Comparison of ENCODE assay signal across 8 mouse cellular contexts in the genomic region with DNA sequence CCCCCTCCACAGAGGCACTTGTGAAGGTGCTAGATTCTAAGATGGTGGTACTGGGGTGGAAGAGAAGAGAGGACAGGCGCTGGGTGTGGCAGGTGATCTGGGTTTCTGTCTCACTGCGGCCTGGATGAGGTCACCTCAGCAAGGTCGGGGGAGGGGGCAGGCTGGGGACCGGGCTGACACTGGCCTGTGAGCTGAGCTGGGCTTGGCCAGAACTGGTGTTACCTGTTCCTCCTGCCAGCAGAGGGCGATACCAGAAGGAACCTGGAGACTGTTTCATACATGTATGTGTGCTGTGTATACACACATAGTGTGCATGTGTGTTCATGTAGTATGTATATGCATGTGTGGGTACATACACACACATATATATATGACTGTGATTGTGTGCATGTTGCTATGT. TPM values are rescaled to one million over a fixed set of nuclear protein-coding genes. Genes with fewer than 3 reads are reported as not detected.
DNase-seq lines count a peak whose midpoint lies in the region; ATAC-seq and TF ChIP-seq lines count a peak whose summit lies in the region.

No protein-coding gene starts in this region.

- no peak for TF ChIP-seq EP300 in liver, embryonic 14.5 days (IDR thresholded peaks at IDR 0.05; ENCODE audit: low read depth)

- TF ChIP-seq POLR2A in testis, adult 2 months (IDR thresholded peaks at IDR 0.05; ENCODE audit: control insufficient read depth, low read depth, low read length): no peak

- H3K4me3 ChIP-seq in testis, adult 2 months (ENCODE audit: control insufficient read depth, low read depth, low read length): no peak overlapping the region
- no peak overlapping the region for H3K4me3 ChIP-seq in forebrain, embryonic 14.5 days (ENCODE audit: low read depth, low read length)
- H3K4me3 ChIP-seq in liver, embryonic 14.5 days (ENCODE audit: insufficient read depth in 1 of 2, low read depth in 2 of 2, low read length in 2 of 2): no peak overlapping the region

- WGBS in forebrain, embryonic 14.5 days: 36% methylated on average over 5 of the region's 5 CpGs
- WGBS in liver, embryonic 14.5 days (ENCODE audit: insufficient replicate concordance): 34% methylated on average over 5 of the region's 5 CpGs

- no peak overlapping the region for H3K27ac ChIP-seq in testis, adult 2 months (ENCODE audit: control insufficient read depth, insufficient read depth, low read depth, low read length)
- no peak overlapping the region for H3K27ac ChIP-seq in forebrain, embryonic 14.5 days (ENCODE audit: low read depth, low read length)
- H3K27ac ChIP-seq in liver, embryonic 14.5 days: no peak overlapping the region

- H3K36me3 ChIP-seq in testis, adult 2 months (ENCODE audit: control insufficient read depth, insufficient read depth, low read length): no peaks in the 10 kb centered on the region
- no peaks in the 10 kb centered on the region for H3K36me3 ChIP-seq in forebrain, embryonic 14.5 days (ENCODE audit: control insufficient read depth, insufficient read depth, low read length)
- no peaks in the 10 kb centered on the region for H3K36me3 ChIP-seq in liver, embryonic 14.5 days (replicated peaks; ENCODE audit: control insufficient read depth, insufficient read depth, low read depth)

- peak; percentile 49 for DNase-seq in cerebellum, adult 11-12 months
- no peak for DNase-seq in cerebellum, adult 8-10 months
- DNase-seq in testis, postnatal 14 days (ENCODE audit: low spot score): no peak
- peak; percentile 45 for DNase-seq in forebrain, embryonic 14.5 days (ENCODE audit: low spot score)
- peak in 1 of 3 experiments; percentile 12 for DNase-seq in liver, embryonic 14.5 days (ENCODE audit: low read depth in 3 of 3, low spot score in 3 of 3)
- DNase-seq in retina, postnatal 1 day: peak; percentile 82
- DNase-seq in urinary bladder, postnatal 10 days (ENCODE audit: low spot score): no peak

- ATAC-seq in forebrain, embryonic 14.5 days: no peak
- ATAC-seq in liver, embryonic 14.5 days (ENCODE audit: insufficient read depth): peak; percentile 7; the same call in 1 of the 2 replicates

- peak; percentile 54; the same call in 1 of the 2 replicates for TF ChIP-seq CTCF in testis, adult 2 months (IDR thresholded peaks at IDR 0.05; ENCODE audit: control insufficient read depth, insufficient read depth, insufficient replicate concordance, low read depth, low read length)
- peak; percentile 74 for TF ChIP-seq CTCF in liver, embryonic 14.5 days (IDR thresholded peaks at IDR 0.05; ENCODE audit: low read depth)

- H3K27me3 ChIP-seq in testis, adult 2 months (ENCODE audit: control insufficient read depth, insufficient read depth, low read length): no peaks in the 10 kb centered on the region
- no peaks in the 10 kb centered on the region for H3K27me3 ChIP-seq in forebrain, embryonic 14.5 days (replicated peaks; ENCODE audit: control insufficient read depth, insufficient read depth, low read length)
- no peaks in the 10 kb centered on the region for H3K27me3 ChIP-seq in liver, embryonic 14.5 days (ENCODE audit: control insufficient read depth, insufficient read depth, low read length)

- H3K4me2 ChIP-seq in forebrain, embryonic 14.5 days (ENCODE audit: low read length): no peak overlapping the region
- H3K4me2 ChIP-seq in liver, embryonic 14.5 days (ENCODE audit: low read depth): no peak overlapping the region

- H3K9me3 ChIP-seq in forebrain, embryonic 14.5 days (replicated peaks; ENCODE audit: control insufficient read depth, low read length): no peaks in the 10 kb centered on the region
- no peaks in the 10 kb centered on the region for H3K9me3 ChIP-seq in liver, embryonic 14.5 days (ENCODE audit: control insufficient read depth, low read length)

- H3K4me1 ChIP-seq in testis, adult 2 months (ENCODE audit: control insufficient read depth, insufficient read depth, low read length): peaks cover 2% of the 10 kb centered on the region; the same call in 1 of the 2 replicates
- H3K4me1 ChIP-seq in forebrain, embryonic 14.5 days (ENCODE audit: control insufficient read depth, insufficient read depth, low read length): peaks cover 9% of the 10 kb centered on the region
- H3K4me1 ChIP-seq in liver, embryonic 14.5 days (replicated peaks; ENCODE audit: control insufficient read depth in 2 of 2, insufficient read depth in 2 of 2, low read length in 1 of 2): no peaks in the 10 kb centered on the region

- no peak overlapping the region for H3K9ac ChIP-seq in forebrain, embryonic 14.5 days (ENCODE audit: low read length)
- H3K9ac ChIP-seq in liver, embryonic 14.5 days (replicated peaks): no peak overlapping the region

RNA-seq across cellular contexts. Expression of a gene that starts 23.2 kb away (rescaled TPM):
- 11.7 and 12.2 TPM in 2 replicates for polyA plus RNA-seq in testis, adult 2 months (2012; rRNA removed)
- polyA plus RNA-seq in forebrain, embryonic 14.5 days (2014; fragmentation: Nextera tagmentation; extraction: Ambion mirVana): 113 and 119 TPM in 2 replicates
- polyA plus RNA-seq in liver, embryonic 14.5 days (2012; rRNA removed): 11.8 and 14.9 TPM in 2 replicates
- polyA plus RNA-seq in liver, embryonic 14.5 days (2014; fragmentation: Nextera tagmentation; extraction: Ambion mirVana): 25.5 and 30.6 TPM in 2 replicates

Comparison
In these comparisons a context has a peak if more than half of its experiments do, and no peak if none do; other contexts are left out.
1. DNase-seq: peak in cerebellum, adult 11-12 months (single experiment), forebrain, embryonic 14.5 days (single experiment) and retina, postnatal 1 day (single experiment); none in cerebellum, adult 8-10 months (single experiment), testis, postnatal 14 days (single experiment) and urinary bladder, postnatal 10 days (single experiment).